Mouse (Mus musculus) embryo, embryonic 10 days (tissue): Measurements from ENCODE around the gene Bcas3.
"Not testable (repeated sequence)": the region's sequence is repeated elsewhere in the genome, so short reads cannot be mapped to it uniquely, and the experiment has no call there.

Experiments used
- DNase-seq: peaks from one replicate; pipeline ENCODE4 v3.0.0-alpha.2; 2015; ENCODE audit warnings: low spot score

The Bcas3 gene

GRCm38 (mm10) chr11:85712026-85712804 is 359.2 kb downstream of the Bcas3 start:
- DNase-seq: no peak

- DNase-seq: peak; percentile 64
Measured at GRCm38 (mm10) chr11:85712860-85713813, 360.2 kb downstream of the Bcas3 start.

- no peak for DNase-seq
Measured at GRCm38 (mm10) chr11:85713814-85714208, 360.8 kb downstream of the Bcas3 start.

GRCm38 (mm10) chr11:85714312-85714931 is 361.5 kb downstream of the Bcas3 start:
- peak; percentile 41 for DNase-seq

GRCm38 (mm10) chr11:85716730-85717129 is 363.8 kb downstream of the Bcas3 start:
- DNase-seq: not testable (repeated sequence)

- DNase-seq: no peak
Measured at GRCm38 (mm10) chr11:85719091-85719490, 366.1 kb downstream of the Bcas3 start.

GRCm38 (mm10) chr11:85719766-85720165 is 366.8 kb downstream of the Bcas3 start:
- no peak for DNase-seq

- peak; percentile 59 for DNase-seq
Measured at GRCm38 (mm10) chr11:85720269-85720773, 367.4 kb downstream of the Bcas3 start.

- DNase-seq: no peak
Measured at GRCm38 (mm10) chr11:85721986-85722385, 369.0 kb downstream of the Bcas3 start.

- DNase-seq: no peak
Measured at GRCm38 (mm10) chr11:85724159-85724558, 371.2 kb downstream of the Bcas3 start.

GRCm38 (mm10) chr11:85729725-85730124 is 376.8 kb downstream of the Bcas3 start:
- no peak for DNase-seq

- no peak for DNase-seq
Measured at GRCm38 (mm10) chr11:85732462-85733012, 379.6 kb downstream of the Bcas3 start.

- DNase-seq: no peak
Measured at GRCm38 (mm10) chr11:85733577-85733976, 380.6 kb downstream of the Bcas3 start.

- DNase-seq: no peak
Measured at GRCm38 (mm10) chr11:85734317-85735211, 381.6 kb downstream of the Bcas3 start.

GRCm38 (mm10) chr11:85737227-85737626 is 384.3 kb downstream of the Bcas3 start:
- peak; percentile 49 for DNase-seq

- no peak for DNase-seq
Measured at GRCm38 (mm10) chr11:85737893-85738292, 384.9 kb downstream of the Bcas3 start.

- DNase-seq: no peak
Measured at GRCm38 (mm10) chr11:85738585-85738984, 385.6 kb downstream of the Bcas3 start.

GRCm38 (mm10) chr11:85739266-85739977 is 386.5 kb downstream of the Bcas3 start:
- DNase-seq: no peak

GRCm38 (mm10) chr11:85746373-85746772 is 393.4 kb downstream of the Bcas3 start:
- DNase-seq: peak; percentile 27

GRCm38 (mm10) chr11:85748891-85749290 is 395.9 kb downstream of the Bcas3 start:
- no peak for DNase-seq
